Mouse (Mus musculus): Measurements from ENCODE around the gene Bmi1. TPM values are rescaled to one million over a fixed set of nuclear protein-coding genes. Genes with fewer than 3 reads are reported as not detected.

Bmi1 gene
- total RNA-seq, 2 experiments from 2014 or later = 25.9 to 28.9 TPM

- intact Hi-C loops (cut with DNase I; ENCODE audit: low total_unique reads) = no loop called here
- no peak for DNase-seq
Measured at GRCm38 (mm10) chr2:18710356-18710755, 33.5 kb downstream of the Bmi1 start.

- intact Hi-C loops (cut with DNase I; ENCODE audit: low total_unique reads) = no loop called here
- no peak for DNase-seq
Measured at GRCm38 (mm10) chr2:18713071-18713470, 36.3 kb downstream of the Bmi1 start.

- DNase-seq = no peak
- intact Hi-C loops (cut with DNase I; ENCODE audit: low total_unique reads) = no loop called here
Measured at GRCm38 (mm10) chr2:18714337-18714736, 37.5 kb downstream of the Bmi1 start.

GRCm38 (mm10) chr2:18718521-18718920 is 41.7 kb downstream of the Bmi1 start:
- intact Hi-C loops (cut with DNase I; ENCODE audit: low total_unique reads) = no loop called here
- DNase-seq = no peak

GRCm38 (mm10) chr2:18722208-18722830 is 45.5 kb downstream of the Bmi1 start:
- intact Hi-C loops (cut with DNase I; ENCODE audit: low total_unique reads) = no loop called here
- DNase-seq = no peak

GRCm38 (mm10) chr2:18724462-18724861 is 47.6 kb downstream of the Bmi1 start:
- no peak for DNase-seq

GRCm38 (mm10) chr2:18725880-18726279 is 49.1 kb downstream of the Bmi1 start:
- no peak for DNase-seq
- intact Hi-C loops (cut with DNase I; ENCODE audit: low total_unique reads) = no loop called here

More at GRCm38 (mm10) chr2:18724462-18724861, 47.6 kb downstream of the Bmi1 start:
- intact Hi-C loops (cut with DNase I; ENCODE audit: low total_unique reads) = no loop called here

- DNase-seq = no peak
- intact Hi-C loops (cut with DNase I; ENCODE audit: low total_unique reads) = no loop called here
Measured at GRCm38 (mm10) chr2:18731718-18732117, 54.9 kb downstream of the Bmi1 start.

- intact Hi-C loops (cut with DNase I; ENCODE audit: low total_unique reads) = no loop called here
- no peak for DNase-seq
Measured at GRCm38 (mm10) chr2:18734394-18735127, 57.7 kb downstream of the Bmi1 start.

Other genes starting within 250 kb of the Bmi1 start
- 100 to 1,000 TPM in 1 of 2 experiments, 10 to 100 TPM in 1; 96.1 to 104 TPM for gene Commd3, start 4.6 kb upstream of the Bmi1 start, total RNA-seq (2021)
- gene Spag6, start 17.0 kb downstream of the Bmi1 start, total RNA-seq (2021) = under 1 TPM in 1 of 2 experiments, not detected in 1; 0.62 TPM